Mouse (Mus musculus): ENCODE data around the gene Retnla. TPM values are rescaled to one million over a fixed set of nuclear protein-coding genes. Genes with fewer than 3 reads are reported as not detected.

Retnla gene
- polyA plus RNA-seq, 1 experiment from 2014 or later = not detected

DNA sequence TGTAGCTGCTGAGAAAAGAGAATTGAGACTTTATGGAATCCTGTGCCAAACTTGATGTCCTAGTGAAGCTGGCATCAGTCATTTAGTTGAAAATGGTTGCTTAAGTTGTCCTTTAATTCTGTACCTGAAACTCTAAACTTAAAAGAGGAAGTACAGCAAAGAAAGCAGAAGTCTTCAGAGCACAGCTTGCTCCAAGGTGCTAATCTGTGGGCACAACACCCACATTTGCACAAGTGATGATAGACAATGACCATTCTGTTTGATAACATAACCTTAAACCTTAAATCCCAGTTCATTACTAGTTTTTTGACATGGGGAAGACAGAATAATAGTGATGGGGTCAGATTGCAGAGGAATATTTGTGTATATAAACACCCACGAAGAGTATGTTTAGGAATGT is 26.3 kb downstream of the Retnla start:
- ATAC-seq (ENCODE audit: low read depth) = no peak
- WGBS = 70% methylated on average over 1 of the region's 1 CpGs

DNA sequence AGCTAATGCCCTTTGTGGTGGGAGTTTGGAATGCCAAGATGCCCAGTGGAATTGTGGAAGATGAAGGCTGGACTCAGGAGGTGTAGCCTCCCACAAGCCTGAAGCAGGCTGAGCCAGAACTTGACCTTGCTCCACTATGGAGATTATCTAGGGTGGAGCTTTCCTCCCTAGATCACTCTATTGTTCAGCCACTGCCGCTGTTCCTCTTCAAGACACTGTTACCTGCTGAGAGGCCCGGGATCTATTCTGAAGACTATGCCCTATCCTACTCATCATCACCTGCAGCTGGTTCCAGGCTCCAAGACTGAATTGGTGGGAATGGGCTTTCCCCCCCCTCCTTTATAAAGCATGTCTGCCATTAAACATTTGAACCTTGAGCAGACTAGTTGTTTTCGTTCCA is 27.3 kb downstream of the Retnla start:
- Histone ChIP-seq H3K27me3 (replicated peaks; ENCODE audit: control insufficient read depth, insufficient read depth, low read length) (no peaks in the 10 kb centered on the region), H3K4me1 (ENCODE audit: control insufficient read depth, insufficient read depth, low read length) (no peaks in the 10 kb centered on the region), H3K9ac (ENCODE audit: low read depth, low read length) (no peak overlapping the region), H3K36me3 (ENCODE audit: control insufficient read depth, insufficient read depth, low read length) (no peaks in the 10 kb centered on the region), H3K4me2 (ENCODE audit: low read depth, low read length) (no peak overlapping the region), H3K9me3 (ENCODE audit: control insufficient read depth, low read length) (no peaks in the 10 kb centered on the region), H3K27ac (replicated peaks; ENCODE audit: low read depth, low read length) (no peak overlapping the region), H3K4me3 (ENCODE audit: low read depth, low read length) (no peak overlapping the region)
- DNase-seq (ENCODE audit: low spot score) (no peak), ATAC-seq (ENCODE audit: low read depth) (no peak)
- 86% methylated on average over 3 of the region's 3 CpGs for WGBS

More for the DNA sequence above, 26.3 kb downstream of the Retnla start:
- Histone ChIP-seq H3K27ac (replicated peaks; ENCODE audit: low read depth, low read length) (no peak overlapping the region), H3K4me1 (ENCODE audit: control insufficient read depth, insufficient read depth, low read length) (no peaks in the 10 kb centered on the region), H3K9me3 (ENCODE audit: control insufficient read depth, low read length) (no peaks in the 10 kb centered on the region), H3K27me3 (replicated peaks; ENCODE audit: control insufficient read depth, insufficient read depth, low read length) (no peaks in the 10 kb centered on the region), H3K36me3 (ENCODE audit: control insufficient read depth, insufficient read depth, low read length) (no peaks in the 10 kb centered on the region), H3K4me2 (ENCODE audit: low read depth, low read length) (no peak overlapping the region), H3K9ac (ENCODE audit: low read depth, low read length) (no peak overlapping the region), H3K4me3 (ENCODE audit: low read depth, low read length) (no peak overlapping the region)
- DNase-seq (ENCODE audit: low spot score) = no peak

DNA sequence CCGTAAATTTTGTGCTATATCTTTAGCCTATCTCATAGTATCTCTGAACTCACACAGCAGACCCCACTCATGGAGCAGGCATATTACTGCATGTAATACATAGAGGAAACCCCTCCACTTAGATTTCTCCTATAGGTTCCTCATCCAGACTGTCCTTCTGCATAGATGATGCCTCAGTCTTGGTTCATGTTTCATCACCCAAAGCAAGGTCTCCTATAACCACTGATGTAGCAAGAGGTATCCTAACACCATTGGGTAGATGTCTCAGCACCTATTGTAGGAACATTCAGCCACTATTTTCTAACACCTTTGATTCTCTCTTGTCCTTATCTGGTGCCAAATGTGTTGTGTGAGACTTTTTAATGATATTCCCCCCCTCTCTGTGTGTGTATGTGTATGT is 29.4 kb downstream of the Retnla start:
- WGBS = 97% methylated on average over 1 of the region's 1 CpGs

DNA sequence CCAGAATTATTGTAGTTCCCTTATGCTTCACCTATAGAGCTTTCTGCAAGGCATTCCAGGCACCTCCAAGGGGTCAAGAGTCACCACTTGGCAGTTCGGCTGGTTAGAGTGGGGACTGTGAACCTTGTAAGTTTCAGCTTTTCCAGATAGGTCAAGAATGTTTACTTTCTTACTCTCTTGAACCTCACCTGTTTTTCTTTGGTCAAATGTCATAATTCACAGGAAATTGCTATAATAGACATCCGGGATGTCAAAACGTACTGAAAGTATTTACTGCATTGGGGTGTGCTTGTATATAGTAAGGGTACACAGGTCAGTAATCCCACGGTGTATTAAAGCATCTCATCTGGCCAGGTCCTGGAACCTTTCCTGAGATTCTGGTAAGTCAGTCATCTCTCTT is 30.0 kb downstream of the Retnla start, which contains the start of gene Retnlg:
Gene Retnlg, plus strand, starts transcription at position 301 of the 400 bp plus-strand sequence.
- H3K4me1 ChIP-seq (ENCODE audit: control insufficient read depth, insufficient read depth, low read length) = no peaks in the 10 kb centered on the region
- H3K4me2 ChIP-seq (ENCODE audit: low read depth, low read length) = no peak within 1 kb of the TSS
- H3K9ac ChIP-seq (ENCODE audit: low read depth, low read length) = no peak within 1 kb of the TSS
- H3K27me3 ChIP-seq (replicated peaks; ENCODE audit: control insufficient read depth, insufficient read depth, low read length) = no peaks in the 10 kb centered on the region
- no peak within 1 kb of the TSS for H3K4me3 ChIP-seq (ENCODE audit: low read depth, low read length)
- WGBS = 74% methylated on average over 4 of the region's 4 CpGs
- no peaks in the 10 kb centered on the region for H3K36me3 ChIP-seq (ENCODE audit: control insufficient read depth, insufficient read depth, low read length)
- H3K27ac ChIP-seq (replicated peaks; ENCODE audit: low read depth, low read length) = no peak within 1 kb of the TSS
- no peaks in the 10 kb centered on the region for H3K9me3 ChIP-seq (ENCODE audit: control insufficient read depth, low read length)
- ATAC-seq (ENCODE audit: low read depth) (no peak), DNase-seq (ENCODE audit: low spot score) (no peak)

More for the DNA sequence above, 29.4 kb downstream of the Retnla start:
- no peak overlapping the region for H3K4me2 ChIP-seq (ENCODE audit: low read depth, low read length)
- no peak overlapping the region for H3K27ac ChIP-seq (replicated peaks; ENCODE audit: low read depth, low read length)
- DNase-seq (ENCODE audit: low spot score) = no peak
- no peaks in the 10 kb centered on the region for H3K27me3 ChIP-seq (replicated peaks; ENCODE audit: control insufficient read depth, insufficient read depth, low read length)
- H3K36me3 ChIP-seq (ENCODE audit: control insufficient read depth, insufficient read depth, low read length) = no peaks in the 10 kb centered on the region
- no peak overlapping the region for H3K9ac ChIP-seq (ENCODE audit: low read depth, low read length)
- no peak for ATAC-seq (ENCODE audit: low read depth)
- no peaks in the 10 kb centered on the region for H3K4me1 ChIP-seq (ENCODE audit: control insufficient read depth, insufficient read depth, low read length)
- H3K9me3 ChIP-seq (ENCODE audit: control insufficient read depth, low read length) = no peaks in the 10 kb centered on the region
- H3K4me3 ChIP-seq (ENCODE audit: low read depth, low read length) = no peak overlapping the region

DNA sequence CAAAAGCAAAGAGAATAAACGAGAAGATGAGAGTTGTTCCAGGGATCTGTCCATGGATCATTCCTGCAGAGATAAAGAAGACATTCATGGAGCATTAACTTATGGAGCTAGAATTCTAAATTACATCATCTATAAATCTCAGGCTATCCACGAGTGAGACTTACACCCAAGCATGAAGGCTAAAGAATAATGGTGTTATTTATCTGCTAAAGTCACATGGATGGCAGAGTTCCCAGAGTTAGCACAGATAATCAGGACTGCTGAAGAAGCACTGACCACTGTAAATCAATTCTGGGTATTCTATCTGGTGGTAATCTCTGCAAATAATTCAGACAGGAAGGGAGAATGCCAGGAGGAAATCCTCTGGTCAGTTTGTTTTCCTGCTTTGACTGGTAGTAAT is 48.4 kb downstream of the Retnla start:
- no peaks in the 10 kb centered on the region for H3K36me3 ChIP-seq (ENCODE audit: control insufficient read depth, insufficient read depth, low read length)
- no peaks in the 10 kb centered on the region for H3K9me3 ChIP-seq (ENCODE audit: control insufficient read depth, low read length)
- no peak for ATAC-seq (ENCODE audit: low read depth)
- no peak overlapping the region for H3K4me3 ChIP-seq (ENCODE audit: low read depth, low read length)
- WGBS = 62% methylated on average over 2 of the region's 2 CpGs
- H3K4me2 ChIP-seq (ENCODE audit: low read depth, low read length) = no peak overlapping the region
- DNase-seq (ENCODE audit: low spot score) = peak; percentile 2
- H3K27ac ChIP-seq (replicated peaks; ENCODE audit: low read depth, low read length) = no peak overlapping the region
- no peaks in the 10 kb centered on the region for H3K27me3 ChIP-seq (replicated peaks; ENCODE audit: control insufficient read depth, insufficient read depth, low read length)
- H3K4me1 ChIP-seq (ENCODE audit: control insufficient read depth, insufficient read depth, low read length) = no peaks in the 10 kb centered on the region
- no peak overlapping the region for H3K9ac ChIP-seq (ENCODE audit: low read depth, low read length)

Other genes with a start within 250 kb of the Retnla start
- gene Trat1, start 70.5 kb upstream of the Retnla start, polyA plus RNA-seq (2014; fragmentation: Nextera tagmentation; extraction: Ambion mirVana) = 0.04 TPM in 1 of 2 replicates, not detected in the other
- gene Retnlb, start 25.7 kb upstream of the Retnla start, polyA plus RNA-seq (2014; fragmentation: Nextera tagmentation; extraction: Ambion mirVana) = not detected in 2 replicates
- gene Retnlg, start 30.1 kb downstream of the Retnla start, polyA plus RNA-seq (2014; fragmentation: Nextera tagmentation; extraction: Ambion mirVana) = 0.74 and 0.76 TPM in 2 replicates
- 33.3 and 40.9 TPM in 2 replicates for gene Dzip3, start 151.6 kb downstream of the Retnla start, polyA plus RNA-seq (2014; fragmentation: Nextera tagmentation; extraction: Ambion mirVana)
- 24.4 and 25.5 TPM in 2 replicates for gene Cip2a, start 151.6 kb downstream of the Retnla start, polyA plus RNA-seq (2014; fragmentation: Nextera tagmentation; extraction: Ambion mirVana)
- gene Myh15, start 214.9 kb downstream of the Retnla start, polyA plus RNA-seq (2014; fragmentation: Nextera tagmentation; extraction: Ambion mirVana) = 0.03 and 0.07 TPM in 2 replicates